Mouse (Mus musculus) heart, adult 2 months (tissue): ENCODE measurements around the gene Vezt.

Experiments used
- CTCF ChIP-seq: fragments of 200-600 bp; IDR thresholded peaks from 2 replicates; pipeline ENCODE4 v1.8.1; 2022; ENCODE audit warnings: antibody characterized with exemption, mild to moderate bottlenecking, moderate library complexity
- EP300 ChIP-seq: fragments of 200-500 bp; IDR thresholded peaks from 2 replicates; pipeline ENCODE4 v1.6.1; 2011; ENCODE audit warnings: low read depth, low read length, control low read depth; ENCODE audit not compliant: insufficient read depth

DNA sequence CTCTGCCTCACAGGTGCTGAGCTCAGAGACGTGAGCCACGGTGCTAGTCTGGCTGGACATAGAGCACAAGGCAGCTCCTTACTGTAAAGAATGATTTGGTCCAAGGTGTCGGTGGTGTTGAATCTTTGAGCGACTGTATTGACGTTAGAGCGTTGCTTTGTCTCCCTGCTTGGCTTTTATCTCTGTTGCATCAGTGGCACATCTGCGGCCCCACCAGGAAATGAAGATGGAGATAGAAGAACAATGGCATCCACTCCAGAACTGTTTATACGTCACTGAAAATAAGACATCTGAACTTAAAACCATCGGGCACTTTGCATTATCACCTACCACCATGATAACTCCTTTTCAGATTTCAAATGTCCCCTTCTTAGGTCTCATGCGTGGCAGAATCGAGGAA, 135.7 kb downstream of the Vezt start:
- TF ChIP-seq CTCF (no peak), EP300 (no peak)
